Mouse (Mus musculus) CD4-positive helper T cell, adult 2 months (primary cell): ENCODE measurements around the gene Mfn2.
"Not testable (repeated sequence)": the region's sequence is repeated elsewhere in the genome, so short reads cannot be mapped to it uniquely, and the experiment has no call there.

Experiments
- DNase-seq: peaks from one replicate; pipeline ENCODE4 v3.0.0-alpha.2; 2012; ENCODE audit warnings: low read depth, missing footprints, low spot score

Gene Mfn2

GRCm38 (mm10) chr4:147868450-147869031 lies 36.0 kb downstream of the Mfn2 start, which contains the start of the genes Miip and Fv1:
Gene Miip (minus strand): TSS chr4:147868816.
Gene Fv1 (plus strand): TSS chr4:147868979.
- DNase-seq = peak; percentile 97

DNA sequence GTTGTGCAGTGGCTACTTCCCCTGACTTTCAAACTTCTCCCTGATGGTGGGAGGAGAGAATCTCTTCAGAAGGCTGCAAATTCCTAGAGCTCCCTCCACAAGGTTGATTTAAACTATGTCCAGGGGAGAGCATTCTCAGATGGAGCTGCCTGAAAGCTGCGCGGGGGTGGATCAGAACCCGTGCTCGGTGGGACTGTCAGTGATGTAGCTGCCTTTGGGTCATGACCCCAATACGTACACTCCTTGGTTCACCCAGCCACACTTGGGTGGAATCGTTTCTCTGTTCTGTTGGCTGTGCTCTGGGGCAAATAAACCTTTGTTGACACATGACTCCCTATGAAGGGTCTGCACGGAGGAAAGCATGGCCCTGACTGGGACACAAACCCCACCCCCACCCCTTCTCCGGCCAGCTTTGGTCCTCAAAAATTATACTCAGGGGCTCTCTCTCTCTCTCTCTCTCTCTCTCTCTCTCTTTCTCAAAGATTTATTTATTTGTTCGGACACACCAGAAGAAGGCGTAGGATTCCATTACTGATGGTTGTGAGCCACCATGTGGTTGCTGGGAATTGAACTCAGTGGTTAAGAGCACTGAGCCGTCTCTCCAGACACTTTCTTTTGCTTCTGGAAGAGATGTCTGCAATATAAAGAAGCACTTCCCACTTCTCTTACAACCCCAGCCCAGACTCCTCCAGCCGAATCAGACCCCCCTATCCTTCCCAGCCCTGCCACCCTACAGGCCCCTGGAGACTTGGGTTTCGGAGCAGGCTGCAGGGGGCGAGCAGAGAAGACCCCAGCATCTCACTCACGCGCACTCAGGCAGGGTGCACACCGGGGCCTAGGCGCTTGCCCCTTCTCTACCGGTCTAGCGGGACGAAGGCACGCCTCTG lies 36.7 kb downstream of the Mfn2 start:
- no peak for DNase-seq

GRCm38 (mm10) chr4:147866793-147867192 lies 37.7 kb downstream of the Mfn2 start:
- DNase-seq = not testable (repeated sequence)

- no peak for DNase-seq
Observed at GRCm38 (mm10) chr4:147866056-147866455, 38.4 kb downstream of the Mfn2 start.

DNA sequence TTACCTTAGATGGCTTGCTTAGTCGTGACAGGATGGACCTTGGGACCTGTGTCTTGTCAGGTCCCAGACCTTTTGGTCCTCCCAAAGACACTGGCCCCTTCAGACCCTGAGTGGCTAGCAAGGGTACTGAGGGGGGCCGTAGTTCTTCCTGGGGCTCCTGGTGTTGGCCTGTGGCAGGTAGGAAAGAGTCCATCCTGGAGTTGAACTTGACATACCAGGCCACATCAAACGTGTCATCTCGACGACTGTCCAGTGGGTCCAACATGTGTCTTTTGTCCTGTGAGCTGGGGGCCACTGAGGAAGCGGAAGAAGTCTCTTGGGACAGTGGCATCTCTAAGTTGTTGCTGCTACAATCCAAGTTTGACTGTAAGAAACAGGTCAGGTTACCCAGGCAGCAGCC lies 38.9 kb downstream of the Mfn2 start:
- DNase-seq = no peak

- no peak for DNase-seq
Observed at GRCm38 (mm10) chr4:147862051-147862450, 42.5 kb downstream of the Mfn2 start.

DNA sequence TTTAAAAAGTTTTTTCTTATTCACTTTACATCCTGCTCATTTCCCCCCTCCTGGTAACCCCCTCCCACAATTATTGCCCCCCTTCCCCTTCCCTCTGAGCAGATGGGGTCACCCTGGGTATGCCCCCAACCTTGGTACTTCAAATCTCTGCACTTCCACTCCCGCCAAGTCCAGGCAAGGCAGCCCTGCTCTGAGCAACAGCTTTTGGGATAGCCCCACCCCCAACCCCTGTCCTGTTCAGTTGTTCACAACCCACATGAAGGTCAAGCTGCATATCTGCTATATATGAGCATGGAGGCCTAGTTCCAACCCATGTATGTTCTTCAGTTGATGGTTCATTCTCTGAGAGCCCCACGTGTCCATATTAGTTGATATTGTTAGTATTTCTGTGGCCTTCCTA lies 53.7 kb downstream of the Mfn2 start:
- DNase-seq = no peak

DNA sequence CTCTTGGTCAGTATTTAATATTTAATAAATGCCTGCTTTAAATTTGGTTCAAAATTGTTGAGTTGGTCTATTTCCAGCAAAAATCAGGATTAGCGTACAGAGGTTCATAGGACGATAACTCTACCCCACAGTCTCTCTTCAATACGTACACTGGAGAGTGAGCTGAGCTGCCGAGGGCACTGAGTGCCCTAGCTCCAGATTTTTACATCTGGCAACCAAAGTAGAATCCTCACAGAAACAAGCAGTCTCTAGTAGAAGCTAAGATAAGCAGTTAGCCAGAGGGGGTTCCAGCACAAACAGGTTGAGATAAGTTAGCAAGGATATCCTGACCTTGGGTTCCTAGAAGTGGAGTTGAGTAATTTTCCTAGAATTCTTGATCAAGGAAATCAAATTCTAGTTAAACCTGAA lies 55.9 kb downstream of the Mfn2 start:
- no peak for DNase-seq

DNA sequence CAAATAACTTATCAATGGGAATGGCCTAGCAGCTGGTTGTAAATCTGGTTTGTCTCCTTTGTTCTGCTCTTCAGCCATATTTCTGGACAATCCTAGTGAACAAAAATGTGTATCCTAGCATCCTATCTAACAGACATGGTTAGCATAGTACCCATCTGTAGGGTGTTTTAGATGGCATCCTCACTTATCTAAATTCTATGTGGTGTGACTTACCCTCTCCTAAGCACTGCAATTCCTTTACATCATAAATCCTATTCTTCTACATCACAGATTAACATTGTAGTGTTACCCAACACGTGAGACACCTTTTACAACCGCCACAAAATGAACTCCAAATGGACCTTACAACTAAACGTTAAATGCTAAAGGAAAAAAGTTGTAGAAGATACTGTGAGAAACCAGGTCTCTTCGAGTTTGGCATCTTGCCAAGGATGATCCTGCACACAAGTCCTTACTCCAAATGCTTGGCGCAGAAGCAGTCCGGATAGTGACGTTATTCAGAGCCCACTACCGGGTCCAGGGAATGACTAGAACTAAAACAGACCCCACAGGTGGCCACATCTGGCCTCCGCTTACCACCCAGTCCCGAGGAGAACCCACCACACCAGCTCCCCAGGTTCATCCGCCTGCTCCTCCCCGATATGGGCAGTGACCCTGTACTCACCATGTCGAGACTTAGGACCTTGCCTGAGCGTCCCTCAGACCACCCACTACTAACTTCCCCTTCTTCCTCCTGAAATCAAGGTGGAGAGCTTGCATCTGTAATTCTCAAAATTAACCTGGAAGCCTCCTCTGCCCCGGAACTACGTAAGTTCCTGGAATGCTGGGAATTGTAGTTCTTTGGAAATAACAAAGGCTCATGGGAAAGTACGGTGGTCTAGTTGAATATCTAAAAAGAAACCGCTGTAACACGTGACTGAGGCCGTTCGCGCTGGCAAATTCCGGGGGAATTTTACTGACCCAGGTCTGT lies 56.6 kb downstream of the Mfn2 start, which contains the start of gene Zfp933:
TSS of gene Zfp933 (minus strand) at position 753 of the 970 bp plus-strand sequence.
- peak; percentile 88 for DNase-seq

DNA sequence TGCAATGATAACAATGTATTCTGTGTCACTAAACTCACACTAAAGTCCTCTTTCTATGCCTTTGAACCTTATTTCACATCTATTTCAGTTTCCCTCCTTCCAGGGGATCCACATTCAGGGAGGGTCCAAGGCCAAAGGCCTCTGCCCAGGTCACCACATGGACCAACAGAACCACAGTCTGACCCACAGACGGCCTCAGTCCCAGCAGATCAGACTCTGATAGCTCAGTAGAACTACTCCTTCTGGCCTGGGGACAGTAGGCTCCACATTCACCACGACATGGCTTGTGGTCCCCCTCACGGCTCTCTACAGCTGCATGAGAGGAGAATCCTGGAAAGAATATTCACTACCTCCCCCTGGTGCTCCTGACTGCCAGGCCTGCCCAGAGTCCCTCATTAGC lies 61.6 kb downstream of the Mfn2 start:
- no peak for DNase-seq

DNA sequence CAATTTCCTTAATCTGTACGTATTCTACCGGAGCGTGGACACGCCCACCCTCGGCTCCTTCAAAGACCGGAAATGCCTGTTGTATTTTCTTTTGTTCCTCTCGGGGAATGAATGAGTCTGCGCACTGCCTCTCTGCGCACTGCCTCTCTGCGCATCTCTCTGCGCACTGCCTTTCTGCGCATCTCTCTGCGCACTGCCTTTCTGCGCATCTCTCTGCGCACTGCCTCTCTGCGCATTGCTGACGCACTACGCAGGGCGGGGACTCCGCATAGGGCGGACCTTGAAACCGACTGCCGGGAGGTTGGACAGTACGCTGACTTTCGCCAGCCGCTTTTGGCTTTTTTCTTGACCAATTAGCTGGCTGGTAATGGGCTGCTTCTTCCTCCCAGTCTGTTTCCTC lies 65.2 kb downstream of the Mfn2 start:
- not testable (repeated sequence) for DNase-seq

GRCm38 (mm10) chr4:147824389-147824788 lies 80.1 kb downstream of the Mfn2 start:
- DNase-seq = no peak
